Mouse (Mus musculus) liver, embryonic 15.5 days (tissue): ENCODE results near the gene Ccnjl. TPM values are rescaled to one million over a fixed set of nuclear protein-coding genes. Genes with fewer than 3 reads are reported as not detected.

Experiments used
- ATAC-seq: fragments of 200-750 bp; cut with Nextera tagmentation; 2 replicates; pipeline ENCODE4 v1.8.0; 2017; ENCODE audit warnings: moderate number of reproducible peaks, mild to moderate bottlenecking, moderate library complexity; ENCODE audit not compliant: insufficient read depth
- H3K27ac ChIP-seq: fragments of 300-500 bp; sonication (generic); replicated peaks from 2 replicates; pipeline ENCODE4 v1.5.1; 2015; ENCODE audit warnings: mild to moderate bottlenecking, inconsistent platforms
- H3K27me3 ChIP-seq: fragments of 300-500 bp; sonication (generic); 2 replicates; pipeline ENCODE4 v1.6.1; 2015; ENCODE audit warnings: mild to moderate bottlenecking, inconsistent platforms
- H3K36me3 ChIP-seq: fragments of 300-500 bp; sonication (generic); replicated peaks from 2 replicates; pipeline ENCODE4 v1.6.1; 2015; ENCODE audit warnings: moderate library complexity, mild to moderate bottlenecking, inconsistent platforms
- H3K4me1 ChIP-seq: fragments of 300-500 bp; sonication (generic); replicated peaks from 2 replicates; pipeline ENCODE4 v1.6.1; 2015; ENCODE audit warnings: inconsistent platforms
- H3K4me2 ChIP-seq: fragments of 300-500 bp; sonication (generic); 2 replicates; pipeline ENCODE4 v1.6.1; 2015; ENCODE audit warnings: moderate library complexity, mild to moderate bottlenecking, inconsistent platforms
- H3K4me3 ChIP-seq: fragments of 300-500 bp; sonication (generic); replicated peaks from 2 replicates; pipeline ENCODE4 v1.5.1; 2015; ENCODE audit warnings: mild to moderate bottlenecking, inconsistent platforms
- H3K9ac ChIP-seq: fragments of 300-500 bp; sonication (generic); 2 replicates; pipeline ENCODE4 v1.6.1; 2015; ENCODE audit warnings: moderate library complexity, mild to moderate bottlenecking, inconsistent platforms
- H3K9me3 ChIP-seq: fragments of 300-500 bp; sonication (generic); replicated peaks from 2 replicates; pipeline ENCODE4 v1.6.1; 2016; ENCODE audit warnings: inconsistent platforms
- whole genome bisulfite sequencing: fragments of 180-500 bp; shearing (Covaris S2); methylation state at CpG from one replicate; pipeline ENCODE4 v1.1.7; 2015; ENCODE audit warnings: mixed read lengths; ENCODE audit not compliant: insufficient replicate concordance; 5-methylcytosine and 5-hydroxymethylcytosine counted together
- polyA plus RNA-seq: library from polyadenylated mRNA; unstranded; fragments of >200 nt; fragmentation: Nextera tagmentation; extraction: Ambion mirVana; gene quantifications from 2 replicates; pipeline ENCODE4 v1.2.1, GENCODE M21; 2015

Gene Ccnjl
- polyA plus RNA-seq, 1 experiment from 2014 or later, result 2.0 TPM

GRCm38 (mm10) chr11:43605859-43606258, 77.3 kb downstream of the Ccnjl start:
- Histone ChIP-seq H3K36me3 (no peaks in the 10 kb centered on the region), H3K4me1 (no peaks in the 10 kb centered on the region), H3K27me3 (no peaks in the 10 kb centered on the region), H3K9ac (no peak overlapping the region), H3K27ac (no peak overlapping the region), H3K4me2 (no peak overlapping the region), H3K9me3 (no peaks in the 10 kb centered on the region), H3K4me3 (no peak overlapping the region)
- ATAC-seq, result no peak
- 69% methylated on average over 6 of the region's 6 CpGs for WGBS

GRCm38 (mm10) chr11:43608440-43608839, 79.9 kb downstream of the Ccnjl start:
- Histone ChIP-seq H3K4me3 (no peak overlapping the region), H3K36me3 (no peaks in the 10 kb centered on the region), H3K4me1 (no peaks in the 10 kb centered on the region), H3K27ac (no peak overlapping the region), H3K9me3 (no peaks in the 10 kb centered on the region), H3K4me2 (no peak overlapping the region), H3K27me3 (no peaks in the 10 kb centered on the region), H3K9ac (no peak overlapping the region)
- WGBS, result 69% methylated on average over 3 of the region's 3 CpGs
- ATAC-seq, result no peak

- no peak overlapping the region for H3K4me2 ChIP-seq
- H3K9ac ChIP-seq, result no peak overlapping the region
- WGBS, result 65% methylated on average over 10 of the region's 10 CpGs
- no peaks in the 10 kb centered on the region for H3K36me3 ChIP-seq
- no peaks in the 10 kb centered on the region for H3K4me1 ChIP-seq
- no peak overlapping the region for H3K27ac ChIP-seq
- H3K9me3 ChIP-seq, result no peaks in the 10 kb centered on the region
- H3K4me3 ChIP-seq, result no peak overlapping the region
- no peaks in the 10 kb centered on the region for H3K27me3 ChIP-seq
- ATAC-seq, result no peak
These were observed 81.5 kb downstream of the Ccnjl start for GRCm38 (mm10) chr11:43610006-43610661.

- no peak overlapping the region for H3K9ac ChIP-seq
- ATAC-seq, result no peak
- 64% methylated on average over 5 of the region's 5 CpGs for WGBS
- no peaks in the 10 kb centered on the region for H3K27me3 ChIP-seq
- H3K36me3 ChIP-seq, result no peaks in the 10 kb centered on the region
- no peak overlapping the region for H3K4me3 ChIP-seq
- no peaks in the 10 kb centered on the region for H3K9me3 ChIP-seq
- no peak overlapping the region for H3K4me2 ChIP-seq
- H3K27ac ChIP-seq, result no peak overlapping the region
- no peaks in the 10 kb centered on the region for H3K4me1 ChIP-seq
These were observed 82.1 kb downstream of the Ccnjl start for GRCm38 (mm10) chr11:43610662-43611033.

GRCm38 (mm10) chr11:43612834-43613488, 84.4 kb downstream of the Ccnjl start:
- WGBS, result 30% methylated on average over 12 of the region's 12 CpGs
- H3K27ac ChIP-seq, result no peak overlapping the region
- no peak overlapping the region for H3K4me3 ChIP-seq
- H3K9ac ChIP-seq, result no peak overlapping the region
- no peaks in the 10 kb centered on the region for H3K9me3 ChIP-seq
- no peak overlapping the region for H3K4me2 ChIP-seq
- peak; percentile 45; the same call in 1 of the 2 replicates for ATAC-seq
- H3K27me3 ChIP-seq, result no peaks in the 10 kb centered on the region
- H3K36me3 ChIP-seq, result no peaks in the 10 kb centered on the region
- H3K4me1 ChIP-seq, result no peaks in the 10 kb centered on the region

GRCm38 (mm10) chr11:43617924-43618323, 89.3 kb downstream of the Ccnjl start:
- Histone ChIP-seq H3K27me3 (no peaks in the 10 kb centered on the region), H3K4me3 (no peak overlapping the region), H3K27ac (no peak overlapping the region; the same call in 1 of the 2 replicates), H3K4me2 (no peak overlapping the region), H3K9ac (no peak overlapping the region), H3K9me3 (no peaks in the 10 kb centered on the region), H3K4me1 (peaks cover 8% of the 10 kb centered on the region; the same call in 1 of the 2 replicates), H3K36me3 (no peaks in the 10 kb centered on the region)
- no peak for ATAC-seq
- 55% methylated on average over 5 of the region's 5 CpGs for WGBS

- no peak overlapping the region for H3K4me2 ChIP-seq
- H3K9ac ChIP-seq, result no peak overlapping the region
- H3K27me3 ChIP-seq, result no peaks in the 10 kb centered on the region
- no peak overlapping the region; the same call in 1 of the 2 replicates for H3K27ac ChIP-seq
- no peaks in the 10 kb centered on the region for H3K36me3 ChIP-seq
- H3K4me3 ChIP-seq, result no peak overlapping the region
- peaks cover 8% of the 10 kb centered on the region; the same call in 1 of the 2 replicates for H3K4me1 ChIP-seq
- 59% methylated on average over 7 of the region's 7 CpGs for WGBS
- ATAC-seq, result no peak
- H3K9me3 ChIP-seq, result no peaks in the 10 kb centered on the region
These were observed 89.8 kb downstream of the Ccnjl start for GRCm38 (mm10) chr11:43618403-43618802.

- H3K27ac ChIP-seq, result no peak overlapping the region
- WGBS, result 53% methylated on average over 5 of the region's 5 CpGs
- H3K4me2 ChIP-seq, result no peak overlapping the region
- H3K9me3 ChIP-seq, result no peaks in the 10 kb centered on the region
- no peak overlapping the region for H3K4me3 ChIP-seq
- H3K4me1 ChIP-seq, result peaks cover 11% of the 10 kb centered on the region; the same call in 1 of the 2 replicates
- H3K9ac ChIP-seq, result no peak overlapping the region
- H3K27me3 ChIP-seq, result no peaks in the 10 kb centered on the region
- peak; percentile 67; the same call in 1 of the 2 replicates for ATAC-seq
- no peaks in the 10 kb centered on the region for H3K36me3 ChIP-seq
These were observed 93.2 kb downstream of the Ccnjl start for GRCm38 (mm10) chr11:43621769-43622168.

GRCm38 (mm10) chr11:43624341-43624740, 95.8 kb downstream of the Ccnjl start:
- Histone ChIP-seq H3K9ac (no peak overlapping the region), H3K4me3 (no peak overlapping the region), H3K36me3 (no peaks in the 10 kb centered on the region), H3K27ac (no peak overlapping the region), H3K4me2 (no peak overlapping the region), H3K4me1 (peaks cover 19% of the 10 kb centered on the region), H3K27me3 (no peaks in the 10 kb centered on the region), H3K9me3 (no peaks in the 10 kb centered on the region)
- no peak for ATAC-seq
- 66% methylated on average over 1 of the region's 1 CpGs for WGBS

GRCm38 (mm10) chr11:43626300-43626926, 97.8 kb downstream of the Ccnjl start:
- H3K9ac ChIP-seq, result no peak overlapping the region

GRCm38 (mm10) chr11:43626927-43627645, 98.5 kb downstream of the Ccnjl start:
- Histone ChIP-seq H3K4me1 (peaks cover 13% of the 10 kb centered on the region), H3K36me3 (no peaks in the 10 kb centered on the region), H3K9ac (no peak overlapping the region), H3K27ac (no peak overlapping the region; the same call in 1 of the 2 replicates), H3K9me3 (no peaks in the 10 kb centered on the region), H3K4me3 (no peak overlapping the region), H3K27me3 (no peaks in the 10 kb centered on the region), H3K4me2 (peak overlapping the region; percentile 37; the same call in 1 of the 2 replicates)
- 36% methylated on average over 18 of the region's 18 CpGs for WGBS
- no peak for ATAC-seq

More at GRCm38 (mm10) chr11:43626300-43626926, 97.8 kb downstream of the Ccnjl start:
- H3K4me1 ChIP-seq, result peaks cover 12% of the 10 kb centered on the region
- ATAC-seq, result peak; percentile 53
- no peaks in the 10 kb centered on the region for H3K36me3 ChIP-seq
- H3K9me3 ChIP-seq, result no peaks in the 10 kb centered on the region
- H3K4me2 ChIP-seq, result peak overlapping the region; percentile 37
- no peaks in the 10 kb centered on the region for H3K27me3 ChIP-seq
- peak overlapping the region; percentile 53 for H3K27ac ChIP-seq
- 15% methylated on average over 12 of the region's 12 CpGs for WGBS
- peak overlapping the region; percentile 18 for H3K4me3 ChIP-seq
